Mouse (Mus musculus) midbrain, embryonic 16.5 days (tissue): ENCODE measurements around the gene Cers5. TPM values are rescaled to one million over a fixed set of nuclear protein-coding genes. Genes with fewer than 3 reads are reported as not detected.

Source experiments
- ATAC-seq: fragments of 200-750 bp; cut with Nextera tagmentation; 2 replicates; pipeline ENCODE4 v1.8.0; 2017; ENCODE audit warnings: moderate TSS enrichment
- H3K27ac ChIP-seq: fragments of 300-500 bp; sonication (generic); 2 replicates; pipeline ENCODE4 v1.5.1; 2014; ENCODE audit warnings: mild to moderate bottlenecking, low read length, mixed read lengths
- H3K27me3 ChIP-seq: fragments of 300-500 bp; sonication (generic); 2 replicates; pipeline ENCODE4 v1.6.1; 2014; ENCODE audit warnings: low read depth, low read length, mixed read lengths; ENCODE audit not compliant: control insufficient read depth, insufficient read depth
- H3K36me3 ChIP-seq: fragments of 300-500 bp; sonication (generic); 2 replicates; pipeline ENCODE4 v1.6.1; 2014; ENCODE audit warnings: mild to moderate bottlenecking, low read length, moderate library complexity, mixed read lengths; ENCODE audit not compliant: control insufficient read depth, insufficient read depth
- H3K4me1 ChIP-seq: fragments of 300-500 bp; sonication (generic); 2 replicates; pipeline ENCODE4 v1.6.1; 2014; ENCODE audit warnings: mild to moderate bottlenecking, low read length, mixed read lengths; ENCODE audit not compliant: control insufficient read depth, insufficient read depth
- H3K4me2 ChIP-seq: fragments of 300-500 bp; sonication (generic); 2 replicates; pipeline ENCODE4 v1.6.1; 2014; ENCODE audit warnings: mild to moderate bottlenecking, low read length, mixed read lengths
- H3K4me3 ChIP-seq: fragments of 300-500 bp; sonication (generic); 2 replicates; pipeline ENCODE4 v1.5.1; 2014; ENCODE audit warnings: low read depth, mild to moderate bottlenecking, low read length, moderate library complexity, mixed read lengths
- H3K9ac ChIP-seq: fragments of 300-500 bp; sonication (generic); 2 replicates; pipeline ENCODE4 v1.6.1; 2014; ENCODE audit warnings: low read depth, low read length, mixed read lengths
- H3K9me3 ChIP-seq: fragments of 300-500 bp; sonication (generic); replicated peaks from 2 replicates; pipeline ENCODE4 v1.6.1; 2014; ENCODE audit warnings: mild to moderate bottlenecking, low read length, mixed read lengths; ENCODE audit not compliant: control insufficient read depth, poor library complexity, severe bottlenecking
- WGBS: fragments of 180-500 bp; shearing (Covaris S2); extraction: QIAGEN DNeasy Blood & Tissue Kit; methylation state at CpG from one replicate; pipeline ENCODE4 v1.1.7; 2014; 5-methylcytosine and 5-hydroxymethylcytosine counted together
- polyA plus RNA-seq: library from polyadenylated mRNA; unstranded; fragments of >200 nt; fragmentation: Nextera tagmentation; extraction: Ambion mirVana; gene quantifications from 2 replicates; pipeline ENCODE4 v1.2.1, GENCODE M21; 2015

Gene Cers5
- polyA plus RNA-seq, 1 experiment from 2014 or later, result 79.7 TPM

GRCm38 (mm10) chr15:99700219-99701106 lies 72.2 kb downstream of the Cers5 start:
- H3K4me3 ChIP-seq, result no peak overlapping the region
- no peak overlapping the region for H3K4me2 ChIP-seq
- H3K9me3 ChIP-seq, result no peaks in the 10 kb centered on the region
- H3K27ac ChIP-seq, result no peak overlapping the region
- peaks cover 24% of the 10 kb centered on the region for H3K4me1 ChIP-seq
- H3K27me3 ChIP-seq, result no peaks in the 10 kb centered on the region
- ATAC-seq, result no peak
- WGBS, result 87% methylated on average over 18 of the region's 18 CpGs
- H3K9ac ChIP-seq, result no peak overlapping the region
- peaks cover 22% of the 10 kb centered on the region for H3K36me3 ChIP-seq

- Histone ChIP-seq H3K27me3 (no peaks in the 10 kb centered on the region), H3K4me1 (peaks cover 23% of the 10 kb centered on the region), H3K4me2 (no peak overlapping the region), H3K9me3 (no peaks in the 10 kb centered on the region), H3K4me3 (no peak overlapping the region), H3K27ac (no peak overlapping the region), H3K36me3 (peaks cover 24% of the 10 kb centered on the region), H3K9ac (no peak overlapping the region)
- WGBS, result 90% methylated on average over 10 of the region's 10 CpGs
- ATAC-seq, result no peak
Observed at GRCm38 (mm10) chr15:99699715-99700114, 73.0 kb downstream of the Cers5 start.

- Histone ChIP-seq H3K36me3 (peaks cover 25% of the 10 kb centered on the region), H3K9me3 (no peaks in the 10 kb centered on the region), H3K4me2 (no peak overlapping the region), H3K4me3 (no peak overlapping the region), H3K27me3 (no peaks in the 10 kb centered on the region), H3K27ac (no peak overlapping the region), H3K9ac (no peak overlapping the region), H3K4me1 (peaks cover 12% of the 10 kb centered on the region)
- no peak for ATAC-seq
- 42% methylated on average over 20 of the region's 20 CpGs for WGBS
Observed at GRCm38 (mm10) chr15:99698533-99699085, 74.1 kb downstream of the Cers5 start.

GRCm38 (mm10) chr15:99697309-99697708 lies 75.4 kb downstream of the Cers5 start:
- H3K27ac ChIP-seq, result no peak overlapping the region
- no peak for ATAC-seq
- H3K4me3 ChIP-seq, result no peak overlapping the region
- 57% methylated on average over 2 of the region's 2 CpGs for WGBS
- H3K9me3 ChIP-seq, result no peaks in the 10 kb centered on the region
- no peak overlapping the region for H3K9ac ChIP-seq
- H3K4me1 ChIP-seq, result 0 out of 2 replicates have a peak, but pooled peaks cover 3% of the 10 kb centered on the region
- no peak overlapping the region for H3K4me2 ChIP-seq
- no peaks in the 10 kb centered on the region for H3K27me3 ChIP-seq
- peaks cover 25% of the 10 kb centered on the region for H3K36me3 ChIP-seq

GRCm38 (mm10) chr15:99691976-99692375 lies 80.7 kb downstream of the Cers5 start:
- no peaks in the 10 kb centered on the region for H3K27me3 ChIP-seq
- H3K36me3 ChIP-seq, result peaks cover 9% of the 10 kb centered on the region
- H3K4me1 ChIP-seq, result peaks cover 11% of the 10 kb centered on the region
- no peak overlapping the region for H3K4me3 ChIP-seq
- H3K9ac ChIP-seq, result no peak overlapping the region; the same call in 1 of the 2 replicates
- WGBS, result 48% methylated on average over 9 of the region's 9 CpGs
- H3K27ac ChIP-seq, result peak overlapping the region; percentile 10; the same call in 1 of the 2 replicates
- no peak overlapping the region for H3K4me2 ChIP-seq
- no peak for ATAC-seq
- H3K9me3 ChIP-seq, result no peaks in the 10 kb centered on the region

- no peak overlapping the region for H3K9ac ChIP-seq
- H3K9me3 ChIP-seq, result no peaks in the 10 kb centered on the region
- no peaks in the 10 kb centered on the region for H3K27me3 ChIP-seq
- no peak overlapping the region for H3K4me2 ChIP-seq
- ATAC-seq, result no peak
- no peak overlapping the region for H3K4me3 ChIP-seq
- WGBS, result 10% methylated on average over 4 of the region's 4 CpGs
- peaks cover 8% of the 10 kb centered on the region; the same call in 1 of the 2 replicates for H3K36me3 ChIP-seq
- peaks cover 11% of the 10 kb centered on the region for H3K4me1 ChIP-seq
- no peak overlapping the region for H3K27ac ChIP-seq
Observed at GRCm38 (mm10) chr15:99690924-99691323, 81.8 kb downstream of the Cers5 start.

- 4% methylated on average over 4 of the region's 4 CpGs for WGBS
- Histone ChIP-seq H3K4me1 (peaks cover 11% of the 10 kb centered on the region), H3K9ac (no peak overlapping the region), H3K27me3 (no peaks in the 10 kb centered on the region), H3K27ac (no peak overlapping the region), H3K9me3 (no peaks in the 10 kb centered on the region), H3K4me3 (no peak overlapping the region), H3K36me3 (peaks cover 8% of the 10 kb centered on the region), H3K4me2 (no peak overlapping the region)
- ATAC-seq, result peak; percentile 32; the same call in 1 of the 2 replicates
Observed at GRCm38 (mm10) chr15:99688712-99689111, 84.0 kb downstream of the Cers5 start.
